Mouse (Mus musculus): ENCODE results near the gene Pabpc6.

The Pabpc6 gene

GRCm38 (mm10) chr17:9669283-9669905, at the start of gene Pabpc6:
TSS of gene Pabpc6 (minus strand) at chr17:9669717.
- ChIA-PET POLR2A (interaction anchor here in 1 of 4 experiments (0.6 to 2.0 kb wide), 6 partner anchors 11 to 649 kb away, joined by 3 to 5 read pairs (median 3); no protein-coding TSS in a partner anchor), CTCF (interaction anchor here in 2 of 4 experiments (0.6 to 0.8 kb wide), 2 partner anchors 124 to 1208 kb away, joined by 3 read pairs; no protein-coding TSS in a partner anchor)

- ChIA-PET CTCF (interaction anchor here in 2 of 4 experiments (0.5 to 0.6 kb wide), 2 partner anchors 10 to 37 kb away, joined by 3 to 6 read pairs; no protein-coding TSS in a partner anchor), POLR2A (interaction anchor here in 1 of 4 experiments (1.6 kb wide), 1 partner anchor 12 kb away, joined by 3 read pairs; no protein-coding TSS in a partner anchor)
Observed at GRCm38 (mm10) chr17:9710910-9711309, 41.4 kb upstream of the Pabpc6 start.

GRCm38 (mm10) chr17:9708888-9709287, 39.4 kb upstream of the Pabpc6 start:
- POLR2A ChIA-PET = interaction anchor here in 2 of 4 experiments (0.8 to 1.2 kb wide), 2 partner anchors 14 kb away, joined by 3 read pairs; no protein-coding TSS in a partner anchor
- CTCF ChIA-PET = no interaction called here

GRCm38 (mm10) chr17:9707356-9707755, 37.8 kb upstream of the Pabpc6 start:
- ChIA-PET POLR2A (no interaction called here), CTCF (no interaction called here)

GRCm38 (mm10) chr17:9697763-9698162, 28.2 kb upstream of the Pabpc6 start:
- POLR2A ChIA-PET = no interaction called here
- CTCF ChIA-PET = no interaction called here

GRCm38 (mm10) chr17:9691251-9691650, 21.7 kb upstream of the Pabpc6 start:
- POLR2A ChIA-PET = interaction anchor here in 1 of 4 experiments (1.0 to 1.6 kb wide), 3 partner anchors 21 to 34 kb away, joined by 3 to 4 read pairs (median 3); no protein-coding TSS in a partner anchor
- CTCF ChIA-PET = interaction anchor here in 2 of 4 experiments (0.6 to 0.7 kb wide), 2 partner anchors 279 to 1954 kb away, joined by 3 read pairs; no protein-coding TSS in a partner anchor

- POLR2A ChIA-PET = no interaction called here
- CTCF ChIA-PET = no interaction called here
Observed at GRCm38 (mm10) chr17:9683539-9684155, 14.1 kb upstream of the Pabpc6 start.

GRCm38 (mm10) chr17:9680741-9681140, 11.2 kb upstream of the Pabpc6 start:
- POLR2A ChIA-PET = interaction anchor here in 1 of 4 experiments (0.9 kb wide), 1 partner anchor 12 kb away, joined by 3 read pairs; no protein-coding TSS in a partner anchor

GRCm38 (mm10) chr17:9675175-9675789, 5.8 kb upstream of the Pabpc6 start:
- POLR2A ChIA-PET = interaction anchor here in 1 of 4 experiments (0.8 kb wide), 1 partner anchor 14 kb away, joined by 4 read pairs; no protein-coding TSS in a partner anchor
- CTCF ChIA-PET = interaction anchor here in 1 of 4 experiments (0.6 kb wide), 1 partner anchor 109 kb away, joined by 3 read pairs; no protein-coding TSS in a partner anchor

More at GRCm38 (mm10) chr17:9680741-9681140, 11.2 kb upstream of the Pabpc6 start:
- CTCF ChIA-PET = interaction anchor here in 1 of 4 experiments (1.0 kb wide), 1 partner anchor 14 kb away, joined by 3 read pairs; no protein-coding TSS in a partner anchor

- ChIA-PET POLR2A (interaction anchor here in 1 of 4 experiments (1.0 kb wide), 1 partner anchor 11 kb away, joined by 3 read pairs; no protein-coding TSS in a partner anchor), CTCF (no interaction called here)
Observed at GRCm38 (mm10) chr17:9667955-9668354, 1.6 kb downstream of the Pabpc6 start.

GRCm38 (mm10) chr17:9658651-9659050, 10.9 kb downstream of the Pabpc6 start:
- CTCF ChIA-PET = no interaction called here
- POLR2A ChIA-PET = interaction anchor here in 1 of 4 experiments (0.5 kb wide), 1 partner anchor 43 kb away, joined by 3 read pairs; no protein-coding TSS in a partner anchor

- ChIA-PET POLR2A (interaction anchor here in 1 of 4 experiments (0.7 kb wide), 1 partner anchor 10 kb away, joined by 3 read pairs; no protein-coding TSS in a partner anchor), CTCF (no interaction called here)
Observed at GRCm38 (mm10) chr17:9654155-9654554, 15.4 kb downstream of the Pabpc6 start.

GRCm38 (mm10) chr17:9647644-9648043, 21.9 kb downstream of the Pabpc6 start:
- ChIA-PET POLR2A (no interaction called here), CTCF (no interaction called here)

- ChIA-PET POLR2A (interaction anchor here in 1 of 4 experiments (1.3 kb wide), 1 partner anchor 10 kb away, joined by 3 read pairs; no protein-coding TSS in a partner anchor), CTCF (no interaction called here)
Observed at GRCm38 (mm10) chr17:9643657-9644180, 25.8 kb downstream of the Pabpc6 start.

GRCm38 (mm10) chr17:9637011-9637410, 32.5 kb downstream of the Pabpc6 start:
- POLR2A ChIA-PET = interaction anchor here in 1 of 4 experiments (1.4 kb wide), 1 partner anchor 52 kb away, joined by 3 read pairs; no protein-coding TSS in a partner anchor
- CTCF ChIA-PET = no interaction called here

- ChIA-PET CTCF (no interaction called here), POLR2A (interaction anchor here in 1 of 4 experiments (0.5 kb wide), 1 partner anchor 988 kb away, joined by 9 read pairs; no protein-coding TSS in a partner anchor)
Observed at GRCm38 (mm10) chr17:9632579-9633252, 36.8 kb downstream of the Pabpc6 start.

GRCm38 (mm10) chr17:9632140-9632539, 37.4 kb downstream of the Pabpc6 start:
- ChIA-PET POLR2A (no interaction called here), CTCF (no interaction called here)

- ChIA-PET POLR2A (interaction anchor here in 1 of 4 experiments (0.6 kb wide), 1 partner anchor 801 kb away, joined by 3 read pairs; no protein-coding TSS in a partner anchor), CTCF (interaction anchor here in 1 of 4 experiments (0.9 kb wide), 1 partner anchor 51 kb away, joined by 3 read pairs; no protein-coding TSS in a partner anchor)
Observed at GRCm38 (mm10) chr17:9631081-9631480, 38.4 kb downstream of the Pabpc6 start.
